Mouse (Mus musculus): ENCODE data around the gene Acvrl1. TPM values are rescaled to one million over a fixed set of nuclear protein-coding genes. Genes with fewer than 3 reads are reported as not detected.

The Acvrl1 gene
- polyA plus RNA-seq, 1 experiment from 2014 or later: 4.4 TPM

DNA sequence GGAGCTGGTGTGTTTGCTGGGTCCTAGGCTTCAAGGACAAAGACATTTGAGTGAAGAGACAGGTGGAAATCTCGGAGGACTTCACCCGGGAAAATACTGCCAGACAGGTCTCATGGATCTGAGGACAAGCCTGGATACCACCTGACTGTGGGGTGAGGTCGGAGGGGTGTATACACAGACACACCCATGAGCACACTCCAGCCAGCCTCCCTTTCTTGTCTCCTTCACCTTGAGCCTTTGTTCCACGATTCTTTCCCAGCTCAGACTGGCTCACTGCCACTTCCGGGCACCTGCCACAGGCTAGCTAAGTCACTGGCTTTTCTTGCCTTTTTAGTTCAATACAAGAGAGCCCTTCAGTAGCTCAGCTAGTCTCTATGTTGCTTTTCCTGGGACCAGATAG lies 36.0 kb downstream of the Acvrl1 start:
- 74% methylated on average over 5 of the region's 5 CpGs for WGBS
- ATAC-seq (ENCODE audit: low FRiP score, low TSS enrichment) (no peak), DNase-seq (no peak)
- Histone ChIP-seq H3K36me3 (ENCODE audit: control insufficient read depth, insufficient read depth, low read length) (no peaks in the 10 kb centered on the region), H3K27me3 (ENCODE audit: control insufficient read depth, insufficient read depth, low read length) (no peaks in the 10 kb centered on the region), H3K9ac (replicated peaks; ENCODE audit: low read length) (no peak overlapping the region), H3K4me3 (replicated peaks; ENCODE audit: low read depth, low read length) (no peak overlapping the region), H3K4me2 (ENCODE audit: low read length) (no peak overlapping the region), H3K27ac (replicated peaks; ENCODE audit: low read depth, low read length) (no peak overlapping the region), H3K4me1 (ENCODE audit: control insufficient read depth, insufficient read depth, low read length) (peaks cover 41% of the 10 kb centered on the region), H3K9me3 (ENCODE audit: control insufficient read depth, low read length) (no peaks in the 10 kb centered on the region)

DNA sequence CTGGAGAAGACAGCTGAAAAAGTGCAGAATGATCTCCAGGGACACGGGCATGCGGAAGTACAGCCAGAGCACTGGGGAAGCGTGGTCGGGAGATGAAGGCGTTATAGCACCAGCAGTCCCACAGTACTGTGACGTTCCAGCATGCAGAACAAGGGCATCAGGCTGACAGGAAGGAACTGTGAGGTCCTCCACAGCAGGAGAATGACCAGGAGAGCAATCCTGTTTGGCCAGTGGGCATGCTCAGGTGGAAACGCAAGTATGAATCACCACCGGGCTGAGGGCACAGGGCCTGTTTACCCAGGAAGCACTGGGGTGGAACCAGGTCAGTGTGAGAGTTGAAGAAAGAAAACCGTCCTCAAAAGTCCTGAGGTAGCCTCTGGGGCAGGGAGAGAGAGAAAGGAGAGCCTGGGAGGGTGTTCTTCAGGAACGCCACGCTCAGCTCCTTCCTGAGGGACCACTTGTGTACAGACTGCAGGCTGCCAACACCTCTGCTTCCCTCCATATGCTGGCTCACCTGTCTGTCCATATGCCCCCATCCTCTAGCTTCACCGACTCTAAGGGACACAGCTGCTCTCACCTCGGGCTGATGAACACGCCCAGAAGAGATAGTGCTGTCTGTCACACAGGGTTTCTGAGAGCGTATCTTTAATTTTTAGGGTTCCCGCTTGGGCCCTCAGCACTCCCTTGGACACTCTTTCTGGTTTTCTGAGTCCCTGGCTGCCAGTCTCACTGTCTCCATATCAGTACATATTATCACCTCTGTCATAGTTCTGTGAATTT lies 37.5 kb downstream of the Acvrl1 start:
- 73% methylated on average over 16 of the region's 16 CpGs for WGBS

DNA sequence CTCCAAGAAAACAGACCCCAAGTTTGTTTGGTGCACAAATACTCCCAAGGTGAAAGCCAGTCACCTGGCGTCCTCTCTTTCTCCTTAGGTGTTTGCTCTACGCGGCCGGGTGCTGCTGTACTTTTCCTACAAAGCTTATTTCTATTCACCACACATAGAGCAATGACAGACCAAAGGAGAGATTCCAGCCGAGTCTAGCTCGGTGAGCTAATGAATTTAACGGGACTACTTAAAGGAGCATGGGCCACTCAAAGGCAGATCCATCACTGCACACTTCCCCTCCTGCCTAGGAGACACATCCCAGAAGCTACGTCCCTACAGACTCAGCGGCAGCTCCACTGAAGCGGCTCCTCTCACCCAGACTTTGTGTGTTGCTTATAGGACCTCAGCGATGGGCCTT lies 39.2 kb downstream of the Acvrl1 start:
- no peak overlapping the region for H3K4me2 ChIP-seq (ENCODE audit: low read length)
- WGBS: 74% methylated on average over 11 of the region's 11 CpGs
- peaks cover 16% of the 10 kb centered on the region for H3K4me1 ChIP-seq (ENCODE audit: control insufficient read depth, insufficient read depth, low read length)
- DNase-seq (no peak), ATAC-seq (ENCODE audit: low FRiP score, low TSS enrichment) (no peak)
- H3K27ac ChIP-seq (replicated peaks; ENCODE audit: low read depth, low read length): no peak overlapping the region
- H3K27me3 ChIP-seq (ENCODE audit: control insufficient read depth, insufficient read depth, low read length): no peaks in the 10 kb centered on the region
- H3K9ac ChIP-seq (replicated peaks; ENCODE audit: low read length): no peak overlapping the region
- no peaks in the 10 kb centered on the region for H3K9me3 ChIP-seq (ENCODE audit: control insufficient read depth, low read length)
- H3K4me3 ChIP-seq (replicated peaks; ENCODE audit: low read depth, low read length): no peak overlapping the region
- no peaks in the 10 kb centered on the region for H3K36me3 ChIP-seq (ENCODE audit: control insufficient read depth, insufficient read depth, low read length)

More for the DNA sequence above, 37.5 kb downstream of the Acvrl1 start:
- no peak overlapping the region for H3K9ac ChIP-seq (replicated peaks; ENCODE audit: low read length)
- H3K9me3 ChIP-seq (ENCODE audit: control insufficient read depth, low read length): no peaks in the 10 kb centered on the region
- H3K4me1 ChIP-seq (ENCODE audit: control insufficient read depth, insufficient read depth, low read length): peaks cover 29% of the 10 kb centered on the region
- no peak for DNase-seq
- H3K27ac ChIP-seq (replicated peaks; ENCODE audit: low read depth, low read length): no peak overlapping the region
- H3K36me3 ChIP-seq (ENCODE audit: control insufficient read depth, insufficient read depth, low read length): no peaks in the 10 kb centered on the region
- no peaks in the 10 kb centered on the region for H3K27me3 ChIP-seq (ENCODE audit: control insufficient read depth, insufficient read depth, low read length)
- H3K4me3 ChIP-seq (replicated peaks; ENCODE audit: low read depth, low read length): no peak overlapping the region
- H3K4me2 ChIP-seq (ENCODE audit: low read length): no peak overlapping the region
- ATAC-seq (ENCODE audit: low FRiP score, low TSS enrichment): no peak

DNA sequence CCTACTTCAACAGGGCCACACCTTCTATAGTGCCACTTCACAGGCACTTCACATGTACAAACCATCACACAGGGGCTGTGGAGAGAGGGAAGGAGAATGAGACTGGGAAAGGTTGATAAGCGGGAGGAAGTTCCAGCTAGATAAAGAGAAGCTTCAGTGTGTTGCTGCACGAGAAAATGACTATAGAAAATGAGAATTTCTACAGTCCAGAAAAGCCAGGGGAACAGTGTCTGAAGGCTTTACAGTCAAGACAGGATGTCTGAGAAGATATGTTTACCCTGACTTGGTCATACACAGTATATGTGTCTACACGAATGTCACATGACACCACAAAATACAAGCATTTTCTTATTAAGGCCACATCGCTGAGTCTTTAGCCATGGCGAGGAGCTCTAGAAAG lies 41.6 kb downstream of the Acvrl1 start:
- H3K4me3 ChIP-seq (replicated peaks; ENCODE audit: low read depth, low read length): no peak overlapping the region
- no peaks in the 10 kb centered on the region for H3K4me1 ChIP-seq (ENCODE audit: control insufficient read depth, insufficient read depth, low read length)
- DNase-seq (no peak), ATAC-seq (ENCODE audit: low FRiP score, low TSS enrichment) (no peak)
- no peaks in the 10 kb centered on the region for H3K9me3 ChIP-seq (ENCODE audit: control insufficient read depth, low read length)
- WGBS: 91% methylated on average over 5 of the region's 5 CpGs
- H3K4me2 ChIP-seq (ENCODE audit: low read length): no peak overlapping the region
- H3K36me3 ChIP-seq (ENCODE audit: control insufficient read depth, insufficient read depth, low read length): no peaks in the 10 kb centered on the region
- H3K27me3 ChIP-seq (ENCODE audit: control insufficient read depth, insufficient read depth, low read length): no peaks in the 10 kb centered on the region
- H3K27ac ChIP-seq (replicated peaks; ENCODE audit: low read depth, low read length): no peak overlapping the region
- no peak overlapping the region for H3K9ac ChIP-seq (replicated peaks; ENCODE audit: low read length)

DNA sequence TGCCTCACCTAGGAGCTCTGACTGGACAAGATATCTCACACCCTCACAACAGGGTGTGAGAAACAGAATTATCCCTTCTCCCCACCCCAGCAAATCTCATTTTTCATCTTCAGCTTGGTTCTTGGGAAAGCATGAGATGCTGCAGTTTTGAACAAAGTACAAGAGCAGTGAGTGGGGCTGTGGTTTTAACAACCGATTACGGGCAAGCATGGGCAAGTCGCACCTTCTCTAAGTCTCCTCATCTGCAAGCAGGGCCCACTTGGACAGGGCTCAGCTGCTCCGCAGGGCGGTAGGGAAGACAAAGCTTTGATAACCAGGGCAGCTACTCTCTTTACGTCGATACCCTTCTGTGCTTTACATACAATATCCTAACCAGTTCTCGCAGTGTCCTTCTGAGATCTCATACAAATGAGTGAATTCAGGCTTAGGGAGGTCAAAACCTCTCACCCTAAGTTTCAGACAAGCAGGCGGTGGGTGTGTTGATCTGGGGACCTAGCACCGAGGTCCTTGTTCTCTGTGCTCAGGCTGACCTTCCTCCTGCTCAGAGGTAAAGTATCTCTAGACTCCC lies 42.2 kb downstream of the Acvrl1 start:
- Histone ChIP-seq H3K27me3 (ENCODE audit: control insufficient read depth, insufficient read depth, low read length) (no peaks in the 10 kb centered on the region), H3K36me3 (ENCODE audit: control insufficient read depth, insufficient read depth, low read length) (no peaks in the 10 kb centered on the region), H3K4me1 (ENCODE audit: control insufficient read depth, insufficient read depth, low read length) (no peaks in the 10 kb centered on the region), H3K27ac (replicated peaks; ENCODE audit: low read depth, low read length) (no peak overlapping the region), H3K4me2 (ENCODE audit: low read length) (no peak overlapping the region), H3K9ac (replicated peaks; ENCODE audit: low read length) (no peak overlapping the region), H3K9me3 (ENCODE audit: control insufficient read depth, low read length) (no peaks in the 10 kb centered on the region), H3K4me3 (replicated peaks; ENCODE audit: low read depth, low read length) (no peak overlapping the region)
- no peak for ATAC-seq (ENCODE audit: low FRiP score, low TSS enrichment)
- DNase-seq: no peak
- 78% methylated on average over 10 of the region's 10 CpGs for WGBS

DNA sequence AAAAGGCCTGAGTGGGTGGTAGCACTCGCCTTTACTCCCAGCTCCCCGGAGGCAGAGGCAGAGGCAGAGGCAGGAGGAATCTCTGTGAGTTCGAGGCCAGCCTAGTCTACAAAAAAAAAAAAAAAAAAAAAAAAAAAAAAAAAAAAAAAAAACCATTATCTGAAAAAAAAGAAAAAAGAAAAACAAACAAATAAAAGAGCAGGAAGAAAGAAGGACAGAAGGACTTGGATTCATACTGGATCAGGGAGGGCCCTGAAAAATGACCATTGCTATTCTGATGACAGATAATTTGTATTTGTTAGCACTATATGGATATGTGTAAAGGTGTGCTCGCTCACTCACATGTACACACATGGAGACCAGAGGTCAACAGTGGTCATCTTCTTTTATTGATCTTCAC lies 43.0 kb downstream of the Acvrl1 start:
- H3K4me2 ChIP-seq (ENCODE audit: low read length): no peak overlapping the region
- 81% methylated on average over 4 of the region's 4 CpGs for WGBS
- H3K9me3 ChIP-seq (ENCODE audit: control insufficient read depth, low read length): no peaks in the 10 kb centered on the region
- H3K4me1 ChIP-seq (ENCODE audit: control insufficient read depth, insufficient read depth, low read length): peaks cover 7% of the 10 kb centered on the region
- ATAC-seq (ENCODE audit: low FRiP score, low TSS enrichment) (no peak), DNase-seq (no peak)
- H3K27me3 ChIP-seq (ENCODE audit: control insufficient read depth, insufficient read depth, low read length): no peaks in the 10 kb centered on the region
- no peaks in the 10 kb centered on the region for H3K36me3 ChIP-seq (ENCODE audit: control insufficient read depth, insufficient read depth, low read length)
- no peak overlapping the region for H3K27ac ChIP-seq (replicated peaks; ENCODE audit: low read depth, low read length)
- no peak overlapping the region for H3K9ac ChIP-seq (replicated peaks; ENCODE audit: low read length)
- no peak overlapping the region for H3K4me3 ChIP-seq (replicated peaks; ENCODE audit: low read depth, low read length)

DNA sequence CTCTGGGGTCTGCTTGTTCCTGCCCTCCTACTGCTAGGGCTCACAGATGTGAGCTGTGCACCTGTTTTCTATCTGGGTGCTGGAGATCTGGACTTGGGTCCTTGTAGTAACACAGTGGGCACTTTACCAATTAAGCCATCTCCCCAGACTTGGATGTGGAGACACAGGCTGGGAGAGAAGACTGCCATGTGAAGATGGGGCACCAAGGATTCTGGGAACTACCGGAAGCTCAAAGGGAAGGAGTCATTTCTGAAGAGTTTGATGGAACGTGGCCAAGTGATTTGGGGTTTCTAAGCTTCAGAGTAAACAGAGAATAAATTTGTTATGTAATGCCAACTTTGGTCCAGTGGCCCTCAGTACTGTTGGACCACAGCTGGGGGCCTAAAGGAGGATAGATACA lies 43.7 kb downstream of the Acvrl1 start:
- peaks cover 14% of the 10 kb centered on the region for H3K4me1 ChIP-seq (ENCODE audit: control insufficient read depth, insufficient read depth, low read length)
- ATAC-seq (ENCODE audit: low FRiP score, low TSS enrichment) (no peak), DNase-seq (no peak)
- H3K27me3 ChIP-seq (ENCODE audit: control insufficient read depth, insufficient read depth, low read length): no peaks in the 10 kb centered on the region
- no peaks in the 10 kb centered on the region for H3K9me3 ChIP-seq (ENCODE audit: control insufficient read depth, low read length)
- WGBS: 90% methylated on average over 2 of the region's 2 CpGs
- H3K4me2 ChIP-seq (ENCODE audit: low read length): no peak overlapping the region
- H3K4me3 ChIP-seq (replicated peaks; ENCODE audit: low read depth, low read length): no peak overlapping the region
- no peaks in the 10 kb centered on the region for H3K36me3 ChIP-seq (ENCODE audit: control insufficient read depth, insufficient read depth, low read length)
- no peak overlapping the region for H3K27ac ChIP-seq (replicated peaks; ENCODE audit: low read depth, low read length)
- H3K9ac ChIP-seq (replicated peaks; ENCODE audit: low read length): no peak overlapping the region

DNA sequence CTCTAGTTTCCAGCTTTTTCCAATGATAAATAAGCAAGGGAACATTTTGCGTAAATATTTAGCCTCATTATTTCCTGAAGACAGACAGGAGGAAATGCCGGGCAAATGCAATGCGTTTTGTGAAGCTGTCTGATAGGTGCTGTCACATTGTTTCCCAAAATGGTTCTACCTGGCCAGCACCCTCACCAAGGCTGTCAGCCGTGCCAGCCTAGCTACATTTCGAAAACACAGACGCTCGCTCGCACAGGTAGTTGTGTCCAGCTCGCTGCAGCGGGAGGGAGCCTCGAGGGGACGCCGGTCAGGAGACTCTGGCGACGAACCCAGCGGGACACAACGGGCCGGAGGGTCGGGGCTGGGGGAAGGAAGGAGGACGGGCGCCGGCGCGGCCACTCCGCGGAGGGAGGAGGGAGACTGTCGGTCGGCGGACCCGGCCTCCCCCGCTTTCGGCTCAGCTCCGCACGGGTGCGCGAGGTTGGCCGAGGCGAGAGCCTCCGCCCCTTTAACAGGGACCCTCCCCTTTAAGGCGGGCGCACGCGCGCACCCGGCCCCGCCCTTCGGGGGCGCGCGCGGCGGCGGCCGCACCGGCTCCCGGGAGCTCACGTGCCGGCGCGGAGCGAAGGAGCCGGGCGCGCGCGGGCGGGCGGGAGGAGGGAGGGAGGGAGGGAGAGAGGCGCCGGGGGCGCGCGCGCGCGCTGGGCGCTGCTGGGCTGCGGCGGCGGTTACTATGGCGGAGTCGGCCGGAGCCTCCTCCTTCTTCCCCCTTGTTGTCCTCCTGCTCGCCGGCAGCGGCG lies 45.3 kb downstream of the Acvrl1 start, which contains the start of gene Acvr1b:
TSS of gene Acvr1b (plus strand) at position 647 of the 791 bp plus-strand sequence.
- WGBS: under 1% methylated on average over 41 of the region's 87 CpGs
- Histone ChIP-seq H3K4me3 (replicated peaks; ENCODE audit: low read depth, low read length) (peak within 1 kb of the TSS; percentile 72), H3K27ac (replicated peaks; ENCODE audit: low read depth, low read length) (peak within 1 kb of the TSS; percentile 87), H3K9ac (replicated peaks; ENCODE audit: low read length) (peak within 1 kb of the TSS; percentile 97), H3K4me2 (ENCODE audit: low read length) (peak within 1 kb of the TSS; percentile 90), H3K4me1 (ENCODE audit: control insufficient read depth, insufficient read depth, low read length) (peaks cover 29% of the 10 kb centered on the region), H3K36me3 (ENCODE audit: control insufficient read depth, insufficient read depth, low read length) (no peaks in the 10 kb centered on the region), H3K27me3 (ENCODE audit: control insufficient read depth, insufficient read depth, low read length) (no peaks in the 10 kb centered on the region), H3K9me3 (ENCODE audit: control insufficient read depth, low read length) (no peaks in the 10 kb centered on the region)
- peak; percentile 97 for DNase-seq
- peak; percentile 92 for ATAC-seq (ENCODE audit: low FRiP score, low TSS enrichment)
